Mouse (Mus musculus): ENCODE measurements around the gene Baiap2l1. TPM values are rescaled to one million over a fixed set of nuclear protein-coding genes. Genes with fewer than 3 reads are reported as not detected.
A peak's percentile ranks its signal among the peaks of the same experiment; 100 is the strongest.

The Baiap2l1 gene
- polyA plus RNA-seq, 1 experiment from 2014 or later = 9.4 TPM

GRCm38 (mm10) chr5:144276898-144277630, 80.8 kb downstream of the Baiap2l1 start:
- Histone ChIP-seq H3K4me3 (no peak overlapping the region), H3K36me3 (peaks cover 53% of the 10 kb centered on the region), H3K9me3 (no peaks in the 10 kb centered on the region), H3K27me3 (ENCODE audit: insufficient read depth, poor library complexity, severe bottlenecking) (no peaks in the 10 kb centered on the region), H3K27ac (no peak overlapping the region), H3K4me1 (peaks cover 29% of the 10 kb centered on the region)
- WGBS = 74% methylated on average over 17 of the region's 17 CpGs
- no peak for DNase-seq (ENCODE audit: low spot score)

GRCm38 (mm10) chr5:144274904-144275303, 83.0 kb downstream of the Baiap2l1 start:
- Histone ChIP-seq H3K9me3 (no peaks in the 10 kb centered on the region), H3K27me3 (ENCODE audit: insufficient read depth, poor library complexity, severe bottlenecking) (no peaks in the 10 kb centered on the region), H3K27ac (no peak overlapping the region), H3K4me3 (no peak overlapping the region), H3K36me3 (peaks cover 40% of the 10 kb centered on the region), H3K4me1 (peaks cover 44% of the 10 kb centered on the region)
- DNase-seq (ENCODE audit: low spot score) = no peak
- 69% methylated on average over 6 of the region's 6 CpGs for WGBS

- peaks cover 59% of the 10 kb centered on the region for H3K4me1 ChIP-seq
- no peaks in the 10 kb centered on the region for H3K9me3 ChIP-seq
Measured at GRCm38 (mm10) chr5:144271772-144272171, 86.1 kb downstream of the Baiap2l1 start.

GRCm38 (mm10) chr5:144271118-144271517, 86.8 kb downstream of the Baiap2l1 start:
- Histone ChIP-seq H3K27ac (no peak overlapping the region), H3K4me3 (no peak overlapping the region), H3K4me1 (peaks cover 63% of the 10 kb centered on the region), H3K9me3 (no peaks in the 10 kb centered on the region), H3K36me3 (peaks cover 46% of the 10 kb centered on the region), H3K27me3 (ENCODE audit: insufficient read depth, poor library complexity, severe bottlenecking) (no peaks in the 10 kb centered on the region)
- WGBS = 49% methylated on average over 3 of the region's 3 CpGs
- no peak for DNase-seq (ENCODE audit: low spot score)

More at GRCm38 (mm10) chr5:144271772-144272171, 86.1 kb downstream of the Baiap2l1 start:
- peak overlapping the region; percentile 29; the same call in 1 of the 2 replicates for H3K27ac ChIP-seq
- DNase-seq (ENCODE audit: low spot score) = no peak
- H3K4me3 ChIP-seq = no peak overlapping the region
- 10% methylated on average over 5 of the region's 5 CpGs for WGBS
- H3K27me3 ChIP-seq (ENCODE audit: insufficient read depth, poor library complexity, severe bottlenecking) = no peaks in the 10 kb centered on the region
- H3K36me3 ChIP-seq = peaks cover 44% of the 10 kb centered on the region

GRCm38 (mm10) chr5:144270420-144270819, 87.5 kb downstream of the Baiap2l1 start:
- WGBS = 84% methylated on average over 8 of the region's 8 CpGs
- H3K36me3 ChIP-seq = peaks cover 48% of the 10 kb centered on the region
- H3K4me1 ChIP-seq = peaks cover 63% of the 10 kb centered on the region
- no peaks in the 10 kb centered on the region for H3K9me3 ChIP-seq
- no peak for DNase-seq (ENCODE audit: low spot score)
- no peak overlapping the region for H3K27ac ChIP-seq
- H3K27me3 ChIP-seq (ENCODE audit: insufficient read depth, poor library complexity, severe bottlenecking) = no peaks in the 10 kb centered on the region
- H3K4me3 ChIP-seq = no peak overlapping the region

GRCm38 (mm10) chr5:144269926-144270325, 88.0 kb downstream of the Baiap2l1 start:
- 83% methylated on average over 7 of the region's 7 CpGs for WGBS
- Histone ChIP-seq H3K4me1 (peaks cover 61% of the 10 kb centered on the region), H3K4me3 (no peak overlapping the region), H3K27me3 (ENCODE audit: insufficient read depth, poor library complexity, severe bottlenecking) (no peaks in the 10 kb centered on the region), H3K9me3 (no peaks in the 10 kb centered on the region), H3K27ac (no peak overlapping the region), H3K36me3 (peaks cover 51% of the 10 kb centered on the region)
- no peak for DNase-seq (ENCODE audit: low spot score)

- Histone ChIP-seq H3K4me1 (peaks cover 61% of the 10 kb centered on the region), H3K27me3 (ENCODE audit: insufficient read depth, poor library complexity, severe bottlenecking) (no peaks in the 10 kb centered on the region), H3K36me3 (peaks cover 67% of the 10 kb centered on the region), H3K4me3 (no peak overlapping the region), H3K9me3 (no peaks in the 10 kb centered on the region), H3K27ac (peak overlapping the region; percentile 36; the same call in 1 of the 2 replicates)
- 55% methylated on average over 8 of the region's 8 CpGs for WGBS
- DNase-seq (ENCODE audit: low spot score) = no peak
Measured at GRCm38 (mm10) chr5:144267535-144268241, 90.2 kb downstream of the Baiap2l1 start.

- Histone ChIP-seq H3K27ac (0 out of 2 replicates have a peak overlapping the region, but pooled peaks have one; percentile 18), H3K4me3 (no peak overlapping the region), H3K4me1 (peaks cover 77% of the 10 kb centered on the region), H3K9me3 (no peaks in the 10 kb centered on the region), H3K36me3 (peaks cover 76% of the 10 kb centered on the region), H3K27me3 (ENCODE audit: insufficient read depth, poor library complexity, severe bottlenecking) (no peaks in the 10 kb centered on the region)
- 70% methylated on average over 13 of the region's 13 CpGs for WGBS
- DNase-seq (ENCODE audit: low spot score) = no peak
Measured at GRCm38 (mm10) chr5:144263496-144263895, 94.4 kb downstream of the Baiap2l1 start.

GRCm38 (mm10) chr5:144263082-144263481, 94.8 kb downstream of the Baiap2l1 start:
- H3K27ac ChIP-seq = peak overlapping the region; percentile 18; the same call in 1 of the 2 replicates
- H3K27me3 ChIP-seq (ENCODE audit: insufficient read depth, poor library complexity, severe bottlenecking) = no peaks in the 10 kb centered on the region
- H3K9me3 ChIP-seq = no peaks in the 10 kb centered on the region
- no peak for DNase-seq (ENCODE audit: low spot score)
- H3K4me1 ChIP-seq = peaks cover 77% of the 10 kb centered on the region
- no peak overlapping the region for H3K4me3 ChIP-seq
- 51% methylated on average over 9 of the region's 9 CpGs for WGBS
- H3K36me3 ChIP-seq = peaks cover 74% of the 10 kb centered on the region

- Histone ChIP-seq H3K4me3 (no peak overlapping the region), H3K4me1 (peaks cover 78% of the 10 kb centered on the region), H3K36me3 (peaks cover 62% of the 10 kb centered on the region)
Measured at GRCm38 (mm10) chr5:144261829-144262228, 96.1 kb downstream of the Baiap2l1 start.

GRCm38 (mm10) chr5:144261309-144261708, 96.6 kb downstream of the Baiap2l1 start:
- Histone ChIP-seq H3K4me3 (no peak overlapping the region), H3K36me3 (peaks cover 57% of the 10 kb centered on the region), H3K27me3 (ENCODE audit: insufficient read depth, poor library complexity, severe bottlenecking) (no peaks in the 10 kb centered on the region), H3K27ac (no peak overlapping the region), H3K9me3 (no peaks in the 10 kb centered on the region), H3K4me1 (peaks cover 78% of the 10 kb centered on the region)
- no peak for DNase-seq (ENCODE audit: low spot score)
- 80% methylated on average over 9 of the region's 9 CpGs for WGBS

More at GRCm38 (mm10) chr5:144261829-144262228, 96.1 kb downstream of the Baiap2l1 start:
- H3K9me3 ChIP-seq = no peaks in the 10 kb centered on the region
- no peaks in the 10 kb centered on the region for H3K27me3 ChIP-seq (ENCODE audit: insufficient read depth, poor library complexity, severe bottlenecking)
- no peak overlapping the region for H3K27ac ChIP-seq
- 90% methylated on average over 5 of the region's 5 CpGs for WGBS
- no peak for DNase-seq (ENCODE audit: low spot score)

- peaks cover 49% of the 10 kb centered on the region for H3K36me3 ChIP-seq
- 0 out of 2 replicates have a peak overlapping the region, but pooled peaks have one; percentile 2 for H3K27ac ChIP-seq
- H3K9me3 ChIP-seq = no peaks in the 10 kb centered on the region
- no peak overlapping the region for H3K4me3 ChIP-seq
- peaks cover 77% of the 10 kb centered on the region for H3K4me1 ChIP-seq
- 76% methylated on average over 8 of the region's 8 CpGs for WGBS
- no peaks in the 10 kb centered on the region for H3K27me3 ChIP-seq (ENCODE audit: insufficient read depth, poor library complexity, severe bottlenecking)
- DNase-seq (ENCODE audit: low spot score) = no peak
Measured at GRCm38 (mm10) chr5:144260464-144260863, 97.4 kb downstream of the Baiap2l1 start.

- no peaks in the 10 kb centered on the region for H3K9me3 ChIP-seq
- no peaks in the 10 kb centered on the region for H3K27me3 ChIP-seq (ENCODE audit: insufficient read depth, poor library complexity, severe bottlenecking)
- no peak for DNase-seq (ENCODE audit: low spot score)
- H3K36me3 ChIP-seq = peaks cover 39% of the 10 kb centered on the region
- WGBS = 67% methylated on average over 6 of the region's 6 CpGs
- peak overlapping the region; percentile 99; the same call in 1 of the 2 replicates for H3K27ac ChIP-seq
- H3K4me3 ChIP-seq = peak overlapping the region; percentile 97; the same call in 1 of the 2 replicates
- H3K4me1 ChIP-seq = peaks cover 73% of the 10 kb centered on the region
Measured at GRCm38 (mm10) chr5:144259228-144259627, 98.7 kb downstream of the Baiap2l1 start.

All from heart, embryonic 10.5 days (tissue).